Mouse (Mus musculus): ENCODE results near the gene Egfl7. TPM values are rescaled to one million over a fixed set of nuclear protein-coding genes. Genes with fewer than 3 reads are reported as not detected.

Egfl7 gene
- polyA plus RNA-seq, 1 experiment from 2014 or later: 96.6 TPM

DNA sequence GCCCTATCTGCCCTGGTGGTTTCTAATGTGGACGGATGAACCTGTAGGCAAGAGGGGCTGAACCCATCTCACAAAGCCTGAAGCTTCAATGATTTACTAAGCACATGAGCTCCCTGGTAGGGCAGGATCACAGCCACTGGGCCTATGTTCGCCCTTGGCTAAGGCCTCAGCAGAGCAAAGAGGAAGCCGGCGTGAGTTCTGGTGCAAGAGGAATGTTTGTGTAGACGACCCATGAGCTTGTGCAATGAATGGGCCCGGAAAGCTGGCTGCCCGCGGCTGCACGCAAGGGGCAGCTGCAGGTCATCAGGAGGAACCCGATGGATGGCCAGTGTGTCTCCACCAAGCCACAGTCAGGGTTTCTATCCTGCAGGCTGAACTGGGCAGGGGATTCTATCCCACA is 30.0 kb upstream of the Egfl7 start:
- no peaks in the 10 kb centered on the region for H3K27me3 ChIP-seq (replicated peaks; ENCODE audit: low read depth, poor library complexity, severe bottlenecking)
- WGBS: 86% methylated on average over 10 of the region's 10 CpGs

DNA sequence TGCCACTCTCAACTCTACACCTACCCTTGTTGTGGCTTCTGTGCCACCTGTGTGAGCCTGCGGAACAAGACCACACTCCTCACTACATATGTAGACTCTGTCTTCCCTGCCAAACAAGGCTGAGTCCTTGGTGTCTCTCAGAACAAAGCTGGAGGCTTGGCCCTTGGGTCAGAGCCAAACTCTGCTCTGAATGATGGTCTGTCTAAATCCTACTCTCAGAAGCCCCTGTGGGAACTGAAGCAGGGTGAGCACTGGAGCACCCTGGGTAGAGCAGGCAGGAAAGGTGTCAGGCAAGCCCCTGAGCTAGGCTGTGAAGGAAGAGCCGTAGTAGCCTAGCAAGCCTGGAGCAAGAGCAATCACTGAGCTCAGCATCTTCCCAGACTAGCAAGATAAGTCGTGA is 29.6 kb upstream of the Egfl7 start:
- Histone ChIP-seq H3K36me3 (replicated peaks) (no peaks in the 10 kb centered on the region), H3K4me3 (no peak overlapping the region), H3K27me3 (replicated peaks; ENCODE audit: low read depth, poor library complexity, severe bottlenecking) (no peaks in the 10 kb centered on the region), H3K27ac (replicated peaks) (0 out of 2 replicates have a peak overlapping the region, but pooled peaks have one; percentile 25), H3K9me3 (no peaks in the 10 kb centered on the region), H3K4me1 (peaks cover 38% of the 10 kb centered on the region)
- no peak for DNase-seq (ENCODE audit: low spot score)
- WGBS: 76% methylated on average over 3 of the region's 3 CpGs

More for the DNA sequence above, 30.0 kb upstream of the Egfl7 start:
- Histone ChIP-seq H3K27ac (replicated peaks) (peak overlapping the region; percentile 25; the same call in 1 of the 2 replicates), H3K4me1 (peaks cover 40% of the 10 kb centered on the region), H3K9me3 (no peaks in the 10 kb centered on the region), H3K4me3 (no peak overlapping the region), H3K36me3 (replicated peaks) (no peaks in the 10 kb centered on the region)
- no peak for DNase-seq (ENCODE audit: low spot score)

DNA sequence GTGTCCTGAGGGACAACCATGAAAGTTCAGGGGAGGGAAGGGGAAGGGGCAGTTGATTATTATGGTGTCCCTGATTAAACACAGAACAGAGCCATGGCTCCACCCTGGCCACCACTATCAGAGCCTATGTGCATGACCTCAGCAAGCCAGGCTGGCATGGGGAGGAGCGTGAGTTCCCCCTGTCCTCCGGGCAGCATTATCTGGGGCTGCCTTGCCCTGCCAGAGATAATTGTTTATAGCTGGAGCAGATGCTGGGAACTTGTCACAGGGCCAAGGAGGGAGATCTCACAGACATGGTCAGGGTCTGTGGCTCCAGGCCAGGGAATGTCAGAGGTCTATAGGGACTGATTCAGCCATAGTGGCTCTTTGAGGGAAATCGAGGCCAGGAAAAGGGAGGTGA is 29.0 kb upstream of the Egfl7 start:
- Histone ChIP-seq H3K27me3 (replicated peaks; ENCODE audit: low read depth, poor library complexity, severe bottlenecking) (no peaks in the 10 kb centered on the region), H3K27ac (replicated peaks) (no peak overlapping the region), H3K36me3 (replicated peaks) (no peaks in the 10 kb centered on the region), H3K4me1 (peaks cover 38% of the 10 kb centered on the region), H3K9me3 (no peaks in the 10 kb centered on the region), H3K4me3 (no peak overlapping the region)
- no peak for DNase-seq (ENCODE audit: low spot score)
- 92% methylated on average over 3 of the region's 3 CpGs for whole genome bisulfite sequencing

DNA sequence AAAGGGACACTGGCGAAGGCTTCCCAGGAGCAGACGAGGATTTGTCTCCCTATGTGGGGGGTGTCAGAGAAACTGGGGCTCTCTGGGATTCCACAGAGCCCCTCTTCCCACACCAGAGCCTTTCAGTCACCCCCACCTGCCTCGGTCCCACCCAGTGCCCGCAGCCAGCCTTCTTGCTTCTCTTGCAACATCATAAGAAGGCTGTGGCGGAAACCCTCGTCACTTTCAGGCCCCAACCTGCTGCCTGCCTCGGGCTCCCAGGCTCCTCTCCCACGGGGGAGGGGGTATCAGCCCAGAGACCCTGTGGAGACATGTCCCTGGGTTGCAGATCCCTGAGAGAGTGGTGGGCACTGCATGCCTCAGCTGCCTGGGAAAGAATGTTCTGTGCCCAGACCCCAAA is 28.4 kb upstream of the Egfl7 start:
- 0 out of 2 replicates have a peak overlapping the region, but pooled peaks have one; percentile 27 for H3K27ac ChIP-seq (replicated peaks)
- H3K4me3 ChIP-seq: no peak overlapping the region
- peaks cover 37% of the 10 kb centered on the region for H3K4me1 ChIP-seq
- no peak for DNase-seq (ENCODE audit: low spot score)
- no peaks in the 10 kb centered on the region for H3K27me3 ChIP-seq (replicated peaks; ENCODE audit: low read depth, poor library complexity, severe bottlenecking)
- no peaks in the 10 kb centered on the region for H3K36me3 ChIP-seq (replicated peaks)
- no peaks in the 10 kb centered on the region for H3K9me3 ChIP-seq
- WGBS: 76% methylated on average over 8 of the region's 8 CpGs

DNA sequence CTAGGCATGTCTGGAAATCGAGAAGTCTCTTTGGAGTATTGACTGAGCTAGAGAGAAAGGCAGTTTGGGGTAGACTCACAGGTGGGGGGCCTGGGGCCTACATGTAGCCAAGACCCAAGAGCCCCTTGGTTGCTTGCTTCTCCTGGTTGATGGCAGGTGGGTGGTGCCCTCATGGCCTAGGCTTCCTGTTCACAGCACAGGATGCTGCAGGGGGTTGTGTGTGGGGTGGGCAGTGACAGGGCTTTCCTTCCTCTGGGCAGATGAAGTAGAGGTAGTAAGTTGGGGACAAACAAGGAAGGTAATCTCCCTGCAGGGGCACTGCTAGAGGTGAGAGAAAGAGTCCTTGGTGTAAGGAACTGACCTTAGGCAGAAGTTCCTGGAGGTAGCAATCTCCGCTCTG is 27.7 kb upstream of the Egfl7 start:
- no peaks in the 10 kb centered on the region for H3K36me3 ChIP-seq (replicated peaks)
- DNase-seq (ENCODE audit: low spot score): no peak
- 0 out of 2 replicates have a peak overlapping the region, but pooled peaks have one; percentile 27 for H3K27ac ChIP-seq (replicated peaks)
- no peaks in the 10 kb centered on the region for H3K9me3 ChIP-seq
- no peak overlapping the region for H3K4me3 ChIP-seq
- no peaks in the 10 kb centered on the region for H3K27me3 ChIP-seq (replicated peaks; ENCODE audit: low read depth, poor library complexity, severe bottlenecking)
- WGBS: 89% methylated on average over 2 of the region's 2 CpGs
- peaks cover 42% of the 10 kb centered on the region for H3K4me1 ChIP-seq

DNA sequence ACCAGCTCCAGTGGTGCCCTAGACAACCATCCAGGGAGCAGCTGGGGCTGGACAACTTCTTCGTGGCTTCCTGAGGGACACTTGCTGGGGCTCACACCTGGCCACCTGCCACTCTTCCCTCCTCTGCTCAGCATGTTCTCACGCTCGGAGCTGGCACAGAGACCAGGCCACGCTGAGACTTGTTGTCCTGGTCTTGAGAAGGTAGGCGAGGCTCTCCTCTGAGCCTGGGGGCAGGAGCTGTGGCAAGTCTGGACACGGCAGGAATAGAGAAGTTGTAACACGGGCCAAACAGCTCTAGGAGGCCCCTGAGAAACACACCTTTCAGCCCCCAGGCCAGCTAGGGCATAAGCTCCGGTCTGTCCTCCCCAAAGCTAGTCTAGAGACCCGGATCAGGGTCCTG is 25.9 kb upstream of the Egfl7 start:
- no peak overlapping the region for H3K4me3 ChIP-seq
- no peaks in the 10 kb centered on the region for H3K27me3 ChIP-seq (replicated peaks; ENCODE audit: low read depth, poor library complexity, severe bottlenecking)
- 84% methylated on average over 9 of the region's 9 CpGs for WGBS
- H3K4me1 ChIP-seq: peaks cover 30% of the 10 kb centered on the region
- peak; percentile 38 for DNase-seq (ENCODE audit: low spot score)
- H3K9me3 ChIP-seq: no peaks in the 10 kb centered on the region
- peak overlapping the region; percentile 32 for H3K27ac ChIP-seq (replicated peaks)
- H3K36me3 ChIP-seq (replicated peaks): no peaks in the 10 kb centered on the region

DNA sequence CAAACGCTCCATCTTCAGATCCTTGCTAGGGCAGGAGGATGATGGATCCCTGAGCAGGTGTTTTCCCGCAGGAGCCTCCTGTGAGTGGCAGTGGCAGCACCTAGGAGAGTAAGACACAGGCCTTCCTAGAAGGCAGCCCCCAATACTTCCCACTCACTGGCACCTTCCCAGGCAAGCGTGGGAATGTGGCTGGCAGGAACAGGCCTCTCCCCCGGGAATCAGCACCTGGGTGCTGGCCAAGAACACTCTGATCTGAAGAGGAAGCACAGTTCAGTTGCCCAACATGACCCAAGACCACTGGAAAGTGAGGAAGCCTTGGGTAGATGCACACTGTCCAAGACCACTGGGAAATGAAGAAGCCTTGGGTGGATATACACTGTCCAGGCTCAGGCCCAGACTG is 24.7 kb upstream of the Egfl7 start:
- WGBS: 84% methylated on average over 4 of the region's 4 CpGs
- Histone ChIP-seq H3K9me3 (no peaks in the 10 kb centered on the region), H3K36me3 (replicated peaks) (no peaks in the 10 kb centered on the region), H3K4me3 (no peak overlapping the region), H3K4me1 (peaks cover 37% of the 10 kb centered on the region), H3K27me3 (replicated peaks; ENCODE audit: low read depth, poor library complexity, severe bottlenecking) (no peaks in the 10 kb centered on the region), H3K27ac (replicated peaks) (no peak overlapping the region)
- DNase-seq (ENCODE audit: low spot score): no peak

DNA sequence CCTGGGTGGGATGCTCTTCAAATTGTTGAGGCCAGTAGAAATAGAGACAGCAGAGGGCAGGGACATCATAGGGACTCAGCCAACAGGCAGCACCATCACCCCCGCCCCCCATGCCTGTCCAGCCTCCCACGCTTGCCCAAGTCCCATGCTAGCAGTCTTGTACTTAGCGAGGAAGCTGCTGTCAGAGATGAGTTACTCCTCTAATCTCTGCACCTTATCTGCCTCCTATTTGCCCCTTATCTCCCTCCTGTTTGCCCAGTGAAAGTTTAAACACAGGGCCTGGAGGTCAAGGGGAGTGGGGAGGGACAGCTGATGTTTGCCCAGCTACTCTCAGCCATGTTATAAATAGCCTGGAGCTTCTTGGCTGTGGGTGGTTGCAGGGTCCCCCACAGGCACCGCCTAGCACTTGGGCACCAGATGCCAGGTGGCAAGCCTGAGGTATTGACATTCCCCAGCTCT is 23.2 kb upstream of the Egfl7 start:
- peaks cover 5% of the 10 kb centered on the region; the same call in 1 of the 2 replicates for H3K27me3 ChIP-seq (replicated peaks; ENCODE audit: low read depth, poor library complexity, severe bottlenecking)
- no peaks in the 10 kb centered on the region for H3K9me3 ChIP-seq
- H3K36me3 ChIP-seq (replicated peaks): no peaks in the 10 kb centered on the region
- WGBS: 69% methylated on average over 4 of the region's 4 CpGs
- peaks cover 50% of the 10 kb centered on the region for H3K4me1 ChIP-seq
- H3K4me3 ChIP-seq: no peak overlapping the region
- DNase-seq (ENCODE audit: low spot score): no peak
- H3K27ac ChIP-seq (replicated peaks): 0 out of 2 replicates have a peak overlapping the region, but pooled peaks have one; percentile 48

DNA sequence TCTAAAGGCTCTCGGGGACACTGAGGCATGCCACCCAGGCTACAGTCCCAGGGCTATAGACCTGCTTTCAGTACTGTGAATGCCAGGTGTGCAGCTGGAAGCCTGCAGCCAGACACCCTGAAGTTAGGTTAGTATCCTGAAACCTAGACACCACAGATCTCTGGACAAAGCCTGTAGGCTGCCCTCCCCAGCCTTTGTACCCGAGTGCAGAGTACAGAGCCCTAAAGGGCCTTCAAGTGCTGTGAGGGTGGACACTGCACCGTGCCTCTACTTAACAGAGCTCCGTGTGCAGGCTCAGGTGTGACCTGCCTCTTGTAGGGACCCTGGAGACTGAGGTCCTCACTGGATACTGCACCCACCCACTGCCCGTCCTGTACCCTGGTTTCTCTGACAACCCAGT is 19.3 kb upstream of the Egfl7 start:
- no peak overlapping the region for H3K4me3 ChIP-seq
- H3K4me1 ChIP-seq: peaks cover 34% of the 10 kb centered on the region
- no peak for DNase-seq (ENCODE audit: low spot score)
- peak overlapping the region; percentile 61 for H3K27ac ChIP-seq (replicated peaks)
- H3K36me3 ChIP-seq (replicated peaks): no peaks in the 10 kb centered on the region
- no peaks in the 10 kb centered on the region for H3K9me3 ChIP-seq
- H3K27me3 ChIP-seq (replicated peaks; ENCODE audit: low read depth, poor library complexity, severe bottlenecking): peaks cover 5% of the 10 kb centered on the region; the same call in 1 of the 2 replicates
- 83% methylated on average over 5 of the region's 5 CpGs for WGBS

DNA sequence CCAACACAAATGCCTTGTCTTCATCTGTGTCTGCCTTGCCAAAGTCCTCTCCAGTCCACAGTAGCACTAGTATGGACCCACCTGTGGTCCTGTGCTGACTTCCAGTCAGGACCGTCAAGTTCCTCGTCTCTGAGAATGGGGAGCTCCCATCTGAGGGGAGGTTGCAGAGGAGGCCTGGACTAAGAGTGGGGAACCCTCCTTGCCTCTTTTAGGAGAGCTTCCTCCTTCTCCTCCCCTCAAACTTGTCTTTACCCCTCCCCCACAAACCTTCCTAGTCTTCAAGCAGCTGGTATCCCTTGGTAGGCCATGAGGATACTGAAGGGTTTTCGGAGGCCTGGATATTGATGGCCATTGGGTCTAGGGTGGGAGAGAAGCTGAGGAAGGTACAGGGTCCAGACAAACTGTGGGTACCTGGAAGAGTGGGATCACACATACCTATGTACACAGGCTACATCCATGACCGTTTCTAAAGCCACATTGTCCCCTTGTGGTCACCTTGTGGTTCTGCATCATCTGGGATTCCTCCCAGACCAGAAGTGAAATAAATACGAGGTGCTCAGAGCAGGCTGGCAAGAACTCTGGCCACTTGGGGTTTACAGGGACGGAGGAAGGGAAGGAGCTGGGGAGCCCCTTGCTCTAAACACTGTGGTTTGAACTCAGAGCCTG is 18.3 kb upstream of the Egfl7 start:
- Histone ChIP-seq H3K27me3 (replicated peaks; ENCODE audit: low read depth, poor library complexity, severe bottlenecking) (peaks cover 5% of the 10 kb centered on the region; the same call in 1 of the 2 replicates), H3K27ac (replicated peaks) (peak overlapping the region; percentile 61), H3K4me1 (peaks cover 37% of the 10 kb centered on the region), H3K4me3 (no peak overlapping the region), H3K36me3 (replicated peaks) (no peaks in the 10 kb centered on the region), H3K9me3 (no peaks in the 10 kb centered on the region)
- WGBS: 47% methylated on average over 6 of the region's 6 CpGs
- peak; percentile 55 for DNase-seq (ENCODE audit: low spot score)

DNA sequence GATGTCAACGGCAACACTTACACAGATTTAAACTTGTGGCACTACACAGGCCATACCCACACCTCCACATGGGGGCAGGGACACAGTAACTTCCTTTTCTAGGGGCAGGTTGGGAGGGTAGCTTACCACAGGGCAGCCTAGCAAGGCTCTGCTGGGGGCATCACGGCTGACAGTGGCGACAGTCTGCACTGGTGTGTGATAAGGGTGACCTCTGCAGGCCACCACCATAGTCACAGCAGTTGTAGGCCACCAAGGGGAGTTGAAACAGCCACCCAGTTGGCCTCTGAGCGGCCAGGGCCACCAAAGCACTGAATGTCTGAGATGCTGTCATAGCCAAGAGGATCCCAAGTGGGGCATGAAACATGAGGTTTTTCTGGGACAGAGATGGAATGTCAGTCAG is 13.6 kb upstream of the Egfl7 start:
- Histone ChIP-seq H3K27ac (replicated peaks) (no peak overlapping the region), H3K9me3 (no peaks in the 10 kb centered on the region), H3K4me1 (peaks cover 14% of the 10 kb centered on the region), H3K4me3 (no peak overlapping the region), H3K27me3 (replicated peaks; ENCODE audit: low read depth, poor library complexity, severe bottlenecking) (no peaks in the 10 kb centered on the region), H3K36me3 (replicated peaks) (no peaks in the 10 kb centered on the region)
- DNase-seq (ENCODE audit: low spot score): peak; percentile 59
- 20% methylated on average over 4 of the region's 4 CpGs for WGBS

DNA sequence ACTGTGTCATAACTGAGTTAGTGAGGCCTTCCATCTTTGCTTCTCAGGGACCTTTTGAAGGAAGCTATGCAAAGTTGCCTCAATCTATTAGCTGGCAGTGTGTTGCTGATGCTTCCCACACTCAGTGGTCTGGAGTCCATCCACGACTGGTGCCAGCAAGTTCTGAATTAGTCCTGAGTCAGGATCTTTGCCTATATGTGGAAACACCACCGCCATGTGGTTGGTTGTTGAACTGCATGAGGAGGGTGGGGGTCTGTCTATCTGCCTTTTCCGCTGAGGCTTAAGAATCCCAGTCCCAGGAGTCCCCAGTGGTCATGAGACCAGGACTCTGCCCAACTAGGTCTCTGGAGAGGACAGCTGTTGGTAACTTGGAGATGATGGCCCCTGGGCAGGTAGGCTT is 9.8 kb upstream of the Egfl7 start:
- Histone ChIP-seq H3K27ac (replicated peaks) (no peak overlapping the region), H3K4me3 (no peak overlapping the region; the same call in 1 of the 2 replicates), H3K9me3 (no peaks in the 10 kb centered on the region), H3K4me1 (peaks cover 31% of the 10 kb centered on the region), H3K27me3 (replicated peaks; ENCODE audit: low read depth, poor library complexity, severe bottlenecking) (no peaks in the 10 kb centered on the region), H3K36me3 (replicated peaks) (no peaks in the 10 kb centered on the region)
- peak; percentile 78 for DNase-seq (ENCODE audit: low spot score)
- 1% methylated on average over 3 of the region's 3 CpGs for WGBS

DNA sequence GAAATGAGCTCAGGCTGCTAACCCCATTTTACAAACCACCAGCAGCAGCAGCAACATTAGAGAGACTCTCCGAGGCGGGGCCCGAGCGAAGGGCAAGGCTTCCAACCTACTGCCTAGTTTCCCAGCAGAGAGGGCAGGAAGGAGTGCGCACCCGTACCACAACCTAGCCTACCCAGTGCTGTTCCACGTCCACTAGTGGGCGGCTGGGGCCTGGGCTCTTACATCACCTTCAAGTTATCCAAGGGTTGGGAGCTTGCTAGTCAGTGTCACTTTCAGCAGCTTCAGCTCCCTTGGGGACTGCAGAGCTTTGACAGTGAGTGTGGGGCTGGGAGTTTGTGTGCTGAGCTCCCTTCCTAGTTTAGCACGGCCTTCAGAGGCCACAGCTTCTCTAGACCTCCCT is 8.4 kb upstream of the Egfl7 start:
- peak overlapping the region; percentile 52 for H3K27ac ChIP-seq (replicated peaks)
- no peaks in the 10 kb centered on the region for H3K9me3 ChIP-seq
- H3K36me3 ChIP-seq (replicated peaks): no peaks in the 10 kb centered on the region
- WGBS: 86% methylated on average over 9 of the region's 9 CpGs
- H3K27me3 ChIP-seq (replicated peaks; ENCODE audit: low read depth, poor library complexity, severe bottlenecking): no peaks in the 10 kb centered on the region
- no peak for DNase-seq (ENCODE audit: low spot score)
- H3K4me1 ChIP-seq: peaks cover 39% of the 10 kb centered on the region
- no peak overlapping the region for H3K4me3 ChIP-seq

Measured in embryonic facial prominence, embryonic 10.5 days (tissue).